Mouse (Mus musculus) kidney, adult 10 weeks (tissue): ENCODE measurements around the gene Gm29735. TPM values are rescaled to one million over a fixed set of nuclear protein-coding genes. Genes with fewer than 3 reads are reported as not detected.

Experiments used
- polyA plus RNA-seq: library from polyadenylated mRNA; stranded (reverse); fragments of 350-450 nt; fragmentation: Illumina TruSeq; extraction: RNeasy Lipid Tissue Mini Kit (QIAGEN cat#74804); gene quantifications from one replicate; pipeline ENCODE4 v1.2.3, GENCODE M21; 2014; ENCODE audit warnings: low read depth, low replicate concordance

The Gm29735 gene
- not detected for polyA plus RNA-seq

DNA sequence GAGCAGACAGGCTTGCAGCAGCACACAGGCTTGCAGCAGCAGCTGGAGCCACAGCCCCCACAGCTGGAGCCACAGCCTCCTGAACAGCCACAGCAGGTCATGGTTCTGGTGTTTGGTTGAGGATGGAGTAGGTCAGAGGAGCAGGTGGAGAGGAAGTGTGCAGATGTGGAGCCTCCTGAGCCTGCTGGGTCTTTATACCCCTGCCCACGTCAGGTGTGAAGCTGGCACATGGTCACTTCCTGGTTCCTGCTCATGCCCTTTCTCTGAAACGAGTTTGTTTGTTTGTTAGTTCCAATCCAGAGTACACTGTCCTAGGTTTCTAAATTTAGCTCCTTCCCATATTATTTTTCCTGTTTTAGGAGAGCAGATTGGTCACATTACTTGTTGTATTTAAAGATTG lies at the start of gene Gm29735:
Gm29735 (minus strand) TSS at position 101 of the 400 bp plus-strand sequence.

DNA sequence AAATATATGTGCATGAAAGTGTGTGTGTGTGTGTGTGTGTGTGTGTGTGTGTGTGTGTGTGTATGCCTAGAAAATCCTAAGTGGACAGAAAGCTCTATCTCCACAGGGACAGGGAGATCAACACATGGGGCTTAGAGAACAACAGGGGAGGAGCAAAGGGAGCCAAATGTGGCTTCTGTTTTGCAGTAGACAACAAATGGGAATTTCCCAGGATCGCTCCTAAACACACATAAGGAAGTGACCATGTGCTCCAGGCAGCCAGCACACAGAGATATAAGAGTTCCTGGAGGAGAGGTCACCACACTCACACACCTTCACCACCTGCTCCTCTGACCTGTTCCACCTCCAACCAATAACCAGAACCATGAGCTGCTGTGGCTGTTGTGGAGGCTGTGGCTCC lies 44.2 kb upstream of the Gm29735 start, which contains the start of gene Krtap5-3:
Krtap5-3 (plus strand) TSS at position 301 of the 400 bp plus-strand sequence.

DNA sequence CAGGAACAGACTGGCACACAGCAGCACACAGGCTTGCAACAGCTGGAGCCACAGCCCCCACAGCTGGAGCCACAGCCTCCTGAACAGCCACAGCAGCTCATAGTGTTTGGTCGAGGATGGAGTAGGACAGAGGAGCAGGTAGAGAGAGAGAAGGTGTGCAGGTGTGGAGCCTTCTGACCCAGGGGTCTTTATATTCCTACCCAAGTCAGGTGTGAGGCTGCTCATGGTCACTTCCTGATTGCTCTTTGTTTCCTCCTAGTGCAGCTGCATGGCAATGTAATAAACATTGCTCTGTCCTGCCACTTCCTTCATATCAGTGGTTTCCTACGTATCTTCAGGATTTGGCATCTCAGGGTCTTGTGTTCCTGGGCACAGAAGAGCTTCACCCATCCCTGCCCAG lies 33.4 kb upstream of the Gm29735 start, which contains the start of gene Gm10153:
Gm10153 (minus strand) TSS at position 101 of the 400 bp plus-strand sequence.

DNA sequence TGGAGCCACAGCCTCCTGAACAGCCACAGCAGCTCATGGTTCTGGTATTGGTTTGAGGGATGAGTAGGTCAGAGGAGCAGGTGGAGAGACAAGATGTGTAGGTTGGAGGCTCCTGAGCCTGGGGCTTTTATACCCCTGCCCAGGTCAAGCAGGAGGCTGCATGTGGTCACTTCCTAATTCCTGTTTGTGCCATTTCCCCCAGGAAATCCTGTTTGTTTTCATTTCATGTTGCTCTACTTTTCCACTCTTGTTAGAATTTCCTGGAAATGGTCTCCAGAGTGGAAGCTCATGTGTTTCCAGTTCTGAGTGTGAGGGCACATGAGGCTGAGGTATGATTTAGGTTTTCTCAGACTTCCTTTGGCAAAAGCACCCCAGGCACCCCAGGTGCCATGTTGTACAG lies 19.0 kb upstream of the Gm29735 start, which contains the start of gene Krtap5-2:
Krtap5-2 (minus strand) TSS at position 101 of the 400 bp plus-strand sequence.

DNA sequence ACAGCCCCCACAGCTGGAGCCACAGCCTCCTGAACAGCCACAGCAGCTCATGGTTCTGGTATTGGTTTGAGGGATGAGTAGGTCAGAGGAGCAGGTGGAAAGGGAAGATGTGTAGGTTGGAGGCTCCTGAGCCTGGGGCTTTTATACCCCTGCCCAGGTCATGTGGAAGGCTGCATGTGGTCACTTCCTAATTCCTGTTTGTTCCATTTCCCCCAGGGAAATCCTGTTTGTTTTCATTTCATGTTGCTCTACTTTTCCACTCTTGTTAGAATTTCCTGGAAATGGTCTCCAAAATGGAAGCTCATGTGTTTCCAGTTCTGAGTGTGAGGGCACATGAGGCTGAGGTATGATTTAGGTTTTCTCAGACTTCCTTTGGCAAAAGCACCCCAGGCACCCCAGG lies 8.7 kb upstream of the Gm29735 start, which contains the start of gene Gm4553:
Gm4553 (minus strand) TSS at position 101 of the 400 bp plus-strand sequence.

DNA sequence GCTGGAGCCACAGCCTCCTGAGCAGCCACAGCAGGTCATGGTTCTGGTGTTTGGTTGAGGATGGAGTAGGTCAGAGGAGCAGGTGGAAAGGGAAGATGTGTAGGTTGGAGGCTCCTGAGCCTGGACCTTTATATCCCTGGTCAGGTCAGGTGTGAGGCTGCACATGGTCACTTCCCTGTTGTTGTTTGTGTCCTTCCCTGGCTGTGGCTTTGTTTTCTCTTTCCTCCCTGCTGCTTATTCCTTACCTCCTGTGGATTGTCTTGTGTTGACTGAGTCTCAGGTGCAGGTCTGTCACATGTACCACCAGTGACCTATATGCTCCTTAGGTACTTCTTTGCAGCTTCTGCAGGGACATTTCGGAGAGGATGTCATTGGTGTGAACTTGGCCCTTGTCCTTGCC lies 12.4 kb downstream of the Gm29735 start, which contains the start of gene Gm45337:
Gm45337 (minus strand) TSS at position 101 of the 400 bp plus-strand sequence.

DNA sequence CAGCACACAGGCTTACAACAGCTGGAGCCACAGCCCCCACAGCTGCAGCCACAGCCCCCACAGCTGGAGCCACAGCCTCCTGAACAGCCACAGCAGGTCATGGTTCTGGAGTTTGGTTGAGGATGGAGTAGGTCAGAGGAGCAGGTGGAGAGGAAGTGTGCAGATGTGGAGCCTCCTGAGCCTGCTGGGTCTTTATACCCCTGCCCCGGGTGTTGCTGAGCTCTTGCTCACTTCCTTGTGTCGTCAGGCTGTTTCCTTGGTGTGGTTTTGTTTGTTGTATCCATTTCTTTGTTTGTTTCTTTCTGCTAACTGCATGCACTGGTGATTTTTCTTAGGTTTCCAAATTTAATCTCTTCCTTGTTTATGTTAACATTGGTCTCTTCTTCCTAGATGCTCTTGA lies 21.0 kb downstream of the Gm29735 start, which contains the start of gene Gm39115:
Gm39115 (minus strand) TSS at position 101 of the 400 bp plus-strand sequence.

DNA sequence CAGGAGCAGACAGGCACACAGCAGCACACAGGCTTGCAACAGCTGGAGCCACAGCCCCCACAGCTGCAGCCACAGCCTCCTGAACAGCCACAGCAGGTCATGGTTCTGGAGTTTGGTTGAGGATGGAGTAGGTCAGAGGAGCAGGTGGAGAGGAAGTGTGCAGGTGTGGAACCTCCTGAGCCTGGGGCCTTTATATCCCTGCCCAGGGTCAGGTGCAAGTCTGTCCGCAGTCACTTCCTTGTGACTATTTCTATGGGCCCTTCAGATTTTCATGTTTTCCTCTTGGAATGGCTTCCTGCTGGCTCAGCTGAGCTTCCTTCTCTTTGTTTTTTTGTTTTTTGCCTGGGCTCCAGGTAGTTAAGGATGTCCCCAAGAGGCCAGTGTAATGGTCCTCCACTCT lies 36.3 kb downstream of the Gm29735 start, which contains the start of gene Gm45618:
Gm45618 (minus strand) TSS at position 101 of the 400 bp plus-strand sequence.

Other genes with a start within 250 kb of the Gm29735 start
- gene Tollip, start 238.6 kb downstream of the Gm29735 start, polyA plus RNA-seq: 47.6 TPM
- not detected for gene Brsk2, start 207.4 kb downstream of the Gm29735 start, polyA plus RNA-seq
- gene Mob2, start 96.0 kb downstream of the Gm29735 start, polyA plus RNA-seq: 10.8 TPM
- gene Dusp8, start 61.3 kb downstream of the Gm29735 start, polyA plus RNA-seq: 0.28 TPM
- gene Gm45618, start 36.4 kb downstream of the Gm29735 start, polyA plus RNA-seq: not detected
- not detected for gene Gm39115, start 21.1 kb downstream of the Gm29735 start, polyA plus RNA-seq
- gene Gm45337, start 12.5 kb downstream of the Gm29735 start, polyA plus RNA-seq: not detected
- not detected for gene Gm4553, start 8.6 kb upstream of the Gm29735 start, polyA plus RNA-seq
- gene Krtap5-2, start 18.9 kb upstream of the Gm29735 start, polyA plus RNA-seq: not detected
- not detected for gene Gm10153, start 33.3 kb upstream of the Gm29735 start, polyA plus RNA-seq
- gene Krtap5-3, start 44.3 kb upstream of the Gm29735 start, polyA plus RNA-seq: not detected
- not detected for gene Gm7579, start 54.7 kb upstream of the Gm29735 start, polyA plus RNA-seq
- gene Krtap5-5, start 72.9 kb upstream of the Gm29735 start, polyA plus RNA-seq: not detected
- gene Gm40460, start 84.0 kb upstream of the Gm29735 start, polyA plus RNA-seq: not detected
- not detected for gene Gm2431, start 101.2 kb upstream of the Gm29735 start, polyA plus RNA-seq
- not detected for gene Gm4559, start 117.2 kb upstream of the Gm29735 start, polyA plus RNA-seq
- gene Krtap5-1, start 140.0 kb upstream of the Gm29735 start, polyA plus RNA-seq: not detected
- not detected for gene Krtap5-4, start 146.4 kb upstream of the Gm29735 start, polyA plus RNA-seq
- gene Ifitm10, start 216.6 kb upstream of the Gm29735 start, polyA plus RNA-seq: not detected
- gene Gm49369, start 225.6 kb upstream of the Gm29735 start, polyA plus RNA-seq: 33.5 TPM
- gene Ctsd, start 230.9 kb upstream of the Gm29735 start, polyA plus RNA-seq: 46.4 TPM